Mouse (Mus musculus) cerebellum, adult 11 months (tissue): Measurements from ENCODE around the gene Hist1h2bh.
"Not testable (repeated sequence)": the region's sequence is repeated elsewhere in the genome, so short reads cannot be mapped to it uniquely, and the experiment has no call there.

Experiments used
- DNase-seq: peaks from one replicate; pipeline ENCODE4 v3.0.0; 2022

Hist1h2bh gene

GRCm38 (mm10) chr13:23542999-23543607 lies at the start of gene Hist1h2bh:
TSS of gene Hist1h2bh (minus strand) at chr13:23543392.
- not testable (repeated sequence) for DNase-seq

- peak; percentile 56 for DNase-seq
Measured at GRCm38 (mm10) chr13:23592614-23593013, 49.4 kb upstream of the Hist1h2bh start.

- DNase-seq, result not testable (repeated sequence)
Measured at GRCm38 (mm10) chr13:23591886-23592285, 48.7 kb upstream of the Hist1h2bh start.

GRCm38 (mm10) chr13:23591206-23591605 lies 48.0 kb upstream of the Hist1h2bh start:
- no peak for DNase-seq

GRCm38 (mm10) chr13:23586940-23587225 lies 43.7 kb upstream of the Hist1h2bh start:
- DNase-seq, result no peak

- DNase-seq, result no peak
Measured at GRCm38 (mm10) chr13:23586099-23586939, 43.1 kb upstream of the Hist1h2bh start.

GRCm38 (mm10) chr13:23585442-23586098 lies 42.4 kb upstream of the Hist1h2bh start:
- peak; percentile 46 for DNase-seq

GRCm38 (mm10) chr13:23585029-23585441 lies 41.8 kb upstream of the Hist1h2bh start:
- no peak for DNase-seq

GRCm38 (mm10) chr13:23584331-23584730 lies 41.1 kb upstream of the Hist1h2bh start:
- DNase-seq, result no peak

- DNase-seq, result no peak
Measured at GRCm38 (mm10) chr13:23583387-23584068, 40.3 kb upstream of the Hist1h2bh start.

GRCm38 (mm10) chr13:23582219-23583056 lies 39.2 kb upstream of the Hist1h2bh start:
- no peak for DNase-seq

GRCm38 (mm10) chr13:23581408-23582218 lies 38.4 kb upstream of the Hist1h2bh start, which contains the start of gene Hist1h4d:
TSS of gene Hist1h4d (plus strand) at chr13:23581598.
- peak; percentile 94 for DNase-seq

- DNase-seq, result no peak
Measured at GRCm38 (mm10) chr13:23577835-23578234, 34.6 kb upstream of the Hist1h2bh start.

- DNase-seq, result no peak
Measured at GRCm38 (mm10) chr13:23576906-23577639, 33.9 kb upstream of the Hist1h2bh start.

- DNase-seq, result no peak
Measured at GRCm38 (mm10) chr13:23576351-23576881, 33.2 kb upstream of the Hist1h2bh start.

- not testable (repeated sequence) for DNase-seq
Measured at GRCm38 (mm10) chr13:23575864-23576313, 32.7 kb upstream of the Hist1h2bh start.

- DNase-seq, result no peak
Measured at GRCm38 (mm10) chr13:23575271-23575851, 32.2 kb upstream of the Hist1h2bh start, which contains the start of gene Hist1h3d. TSS of gene Hist1h3d (plus strand) at chr13:23575763.

GRCm38 (mm10) chr13:23574546-23575170 lies 31.5 kb upstream of the Hist1h2bh start:
- DNase-seq, result not testable (repeated sequence)

- DNase-seq, result peak; percentile 63
Measured at GRCm38 (mm10) chr13:23573898-23574524, 30.8 kb upstream of the Hist1h2bh start, which contains the start of the genes Hist1h2bf and Hist1h2ad. TSS of gene Hist1h2bf (minus strand) at chr13:23574196. TSS of gene Hist1h2ad (plus strand) at chr13:23574381.
